Mouse (Mus musculus) cerebellum, postnatal 14 days (tissue): ENCODE data around the gene Tdrd7.
A peak's percentile ranks its signal among the peaks of the same experiment; 100 is the strongest.

Source experiments
- DNase-seq, 2 experiments: peaks; one replicate each; pipeline ENCODE4 v3.0.0; 2021; ENCODE audit warnings: mixed read lengths in 2 of 2

Gene Tdrd7

GRCm38 (mm10) chr4:46043361-46043760, 78.2 kb downstream of the Tdrd7 start:
- DNase-seq = no peak

GRCm38 (mm10) chr4:46047971-46048370, 82.8 kb downstream of the Tdrd7 start:
- DNase-seq = no peak

- DNase-seq = no peak
Observed at GRCm38 (mm10) chr4:46048418-46048817, 83.3 kb downstream of the Tdrd7 start.

- no peak for DNase-seq
Observed at GRCm38 (mm10) chr4:46053323-46054107, 88.4 kb downstream of the Tdrd7 start.

- DNase-seq = no peak
Observed at GRCm38 (mm10) chr4:46056163-46056562, 91.0 kb downstream of the Tdrd7 start.

GRCm38 (mm10) chr4:46061259-46061962, 96.3 kb downstream of the Tdrd7 start:
- peak; percentile 67 to 75 for DNase-seq

- no peak for DNase-seq
Observed at GRCm38 (mm10) chr4:46063841-46064240, 98.7 kb downstream of the Tdrd7 start.

- no peak for DNase-seq
Observed at GRCm38 (mm10) chr4:46064263-46064662, 99.1 kb downstream of the Tdrd7 start.

GRCm38 (mm10) chr4:46064961-46065360, 99.8 kb downstream of the Tdrd7 start:
- no peak for DNase-seq

- peak in 1 of 2 experiments; percentile 62 for DNase-seq
Observed at GRCm38 (mm10) chr4:46065695-46066340, 100.7 kb downstream of the Tdrd7 start.

- DNase-seq = no peak
Observed at GRCm38 (mm10) chr4:46068060-46068459, 102.9 kb downstream of the Tdrd7 start.

GRCm38 (mm10) chr4:46068573-46068972, 103.4 kb downstream of the Tdrd7 start:
- DNase-seq = peak in 1 of 2 experiments; percentile 52

GRCm38 (mm10) chr4:46069851-46070482, 104.8 kb downstream of the Tdrd7 start:
- peak; percentile 43 to 55 for DNase-seq

GRCm38 (mm10) chr4:46072631-46073030, 107.5 kb downstream of the Tdrd7 start:
- peak; percentile 61 to 74 for DNase-seq

- peak; percentile 75 to 76 for DNase-seq
Observed at GRCm38 (mm10) chr4:46073736-46074135, 108.6 kb downstream of the Tdrd7 start.

GRCm38 (mm10) chr4:46075664-46076063, 110.5 kb downstream of the Tdrd7 start:
- no peak for DNase-seq

GRCm38 (mm10) chr4:46076892-46077291, 111.8 kb downstream of the Tdrd7 start:
- DNase-seq = no peak

GRCm38 (mm10) chr4:46080261-46080660, 115.1 kb downstream of the Tdrd7 start:
- no peak for DNase-seq

- DNase-seq = no peak
Observed at GRCm38 (mm10) chr4:46082555-46082954, 117.4 kb downstream of the Tdrd7 start.
